Mouse (Mus musculus) ES-E14 (cell line): ENCODE data around the gene Slco1a5. TPM values are rescaled to one million over a fixed set of nuclear protein-coding genes. Genes with fewer than 3 reads are reported as not detected.
"Not testable (repeated sequence)": the region's sequence is repeated elsewhere in the genome, so short reads cannot be mapped to it uniquely, and the experiment has no call there.

ENCODE experiments used
- DNase-seq: peaks from one replicate; pipeline ENCODE4 v3.0.0-alpha.2; 2013; ENCODE audit warnings: low read depth, low spot score
- H3K27ac ChIP-seq: 2 replicates; pipeline ENCODE4 v1.5.1; 2012; ENCODE audit warnings: low read depth, mild to moderate bottlenecking, low read length, moderate library complexity, mixed read lengths; ENCODE audit not compliant: poor library complexity, insufficient read depth, severe bottlenecking
- H3K36me3 ChIP-seq: 2 replicates; pipeline ENCODE4 v1.6.1; 2012; ENCODE audit warnings: mild to moderate bottlenecking, low read length, moderate library complexity, mixed read lengths; ENCODE audit not compliant: control insufficient read depth, poor library complexity, insufficient read depth, severe bottlenecking
- H3K4me1 ChIP-seq, 2 experiments: fragments of 150-350 bp in 1 of 2; sonication (generic) in 1 of 2; 2 replicates each; pipeline ENCODE4 v1.6.1; 2012; ENCODE audit warnings: low read length in 2 of 2, mild to moderate bottlenecking in 1 of 2, mixed read lengths in 1 of 2; ENCODE audit not compliant: control insufficient read depth in 2 of 2, insufficient read depth in 2 of 2, poor library complexity in 1 of 2
- H3K4me3 ChIP-seq, 2 experiments: fragments of 150-350 bp in 1 of 2; sonication (generic) in 1 of 2; 2 replicates each; pipeline ENCODE4 v1.5.1; 2012; ENCODE audit warnings: low read length in 2 of 2, low read depth in 1 of 2, mild to moderate bottlenecking in 1 of 2, mixed read lengths in 1 of 2; ENCODE audit not compliant: insufficient read depth in 1 of 2, poor library complexity in 1 of 2, severe bottlenecking in 1 of 2
- H3K9ac ChIP-seq: 2 replicates; pipeline ENCODE4 v1.6.1; 2012; ENCODE audit warnings: low read depth, mild to moderate bottlenecking, low read length, mixed read lengths; ENCODE audit not compliant: poor library complexity, insufficient read depth, severe bottlenecking
- H3K9me3 ChIP-seq: fragments of 150-350 bp; sonication (generic); 2 replicates; pipeline ENCODE4 v1.6.1; 2012; ENCODE audit warnings: low read depth, mild to moderate bottlenecking, low read length; ENCODE audit not compliant: control insufficient read depth, insufficient read depth
- CHD2 ChIP-seq: IDR thresholded peaks from 2 replicates; pipeline ENCODE4 v1.6.1; 2014; ENCODE audit warnings: mild to moderate bottlenecking, low read depth, low read length, inconsistent platforms
- HCFC1 ChIP-seq: IDR thresholded peaks from 2 replicates; pipeline ENCODE4 v1.6.1; 2012; ENCODE audit warnings: low read length, inconsistent platforms, borderline replicate concordance; ENCODE audit not compliant: insufficient read depth
- MAFK ChIP-seq: IDR thresholded peaks from 2 replicates; pipeline ENCODE4 v1.6.1; 2014; ENCODE audit warnings: mild to moderate bottlenecking, low read depth, low read length, inconsistent platforms; ENCODE audit not compliant: insufficient read depth
- ZC3H11A ChIP-seq: IDR thresholded peaks from 2 replicates; pipeline ENCODE4 v1.6.1; 2012; ENCODE audit warnings: low read depth, mild to moderate bottlenecking, inconsistent platforms, low read length, borderline replicate concordance
- ZNF384 ChIP-seq: IDR thresholded peaks from 2 replicates; pipeline ENCODE4 v1.6.1; 2012; ENCODE audit warnings: low read depth, low read length, inconsistent platforms
- in situ Hi-C, 2 experiments: fragments of 600-800 bp; cut with MboI; formaldehyde crosslinking; loops; one replicate each; pipeline ENCODE4 v1.15.1; 2025; ENCODE audit warnings: low sequenced_read_pairs in 2 of 2, inconsistent platforms in 1 of 2; ENCODE audit not compliant: unreplicated experiment in 2 of 2
- total RNA-seq: library from RNA; depleted of rRNA; stranded (reverse); fragments of 300-350 nt; gene quantifications from 2 replicates; pipeline ENCODE4 v1.2.3, GENCODE M21; 2012

Slco1a5 gene
- total RNA-seq, 1 experiment, result 0.49 TPM

GRCm38 (mm10) chr6:142365742-142366472 lies 43.1 kb upstream of the Slco1a5 start:
- Histone ChIP-seq H3K4me1 (no peaks in the 10 kb centered on the region), H3K36me3 (peaks cover 25% of the 10 kb centered on the region), H3K9ac (no peak overlapping the region), H3K4me3 (no peak overlapping the region), H3K27ac (no peak overlapping the region), H3K9me3 (no peaks in the 10 kb centered on the region)
- TF ChIP-seq MAFK (no peak), HCFC1 (no peak), ZC3H11A (no peak), ZNF384 (no peak), CHD2 (no peak)
- DNase-seq, result no peak
- in situ Hi-C loops, result loop anchor here in 1 of 2 experiments (25.0 kb wide), 1 partner anchor 371 kb away; no protein-coding TSS in a partner anchor

GRCm38 (mm10) chr6:142363019-142363576 lies 40.3 kb upstream of the Slco1a5 start:
- no peak for DNase-seq
- in situ Hi-C loops, result loop anchor here in 1 of 2 experiments (25.0 kb wide), 1 partner anchor 374 kb away; no protein-coding TSS in a partner anchor

GRCm38 (mm10) chr6:142362036-142362435 lies 39.3 kb upstream of the Slco1a5 start:
- H3K4me1 ChIP-seq, result no peaks in the 10 kb centered on the region
- TF ChIP-seq ZNF384, result no peak
- no peak for TF ChIP-seq HCFC1
- TF ChIP-seq ZC3H11A, result no peak
- TF ChIP-seq CHD2, result no peak
- TF ChIP-seq MAFK, result no peak
- DNase-seq, result no peak
- H3K27ac ChIP-seq, result no peak overlapping the region
- no peak overlapping the region for H3K9ac ChIP-seq
- no peak overlapping the region for H3K4me3 ChIP-seq
- peaks cover 29% of the 10 kb centered on the region for H3K36me3 ChIP-seq
- in situ Hi-C loops, result loop anchor here in 1 of 2 experiments (25.0 kb wide), 1 partner anchor 375 kb away; no protein-coding TSS in a partner anchor
- no peaks in the 10 kb centered on the region for H3K9me3 ChIP-seq

More at GRCm38 (mm10) chr6:142363019-142363576, 40.3 kb upstream of the Slco1a5 start:
- Histone ChIP-seq H3K4me1 (no peaks in the 10 kb centered on the region), H3K4me3 (no peak overlapping the region), H3K36me3 (peaks cover 32% of the 10 kb centered on the region), H3K9ac (no peak overlapping the region), H3K9me3 (no peaks in the 10 kb centered on the region), H3K27ac (no peak overlapping the region)
- TF ChIP-seq MAFK, result no peak

GRCm38 (mm10) chr6:142357106-142357505 lies 34.3 kb upstream of the Slco1a5 start:
- Histone ChIP-seq H3K4me3 (no peak overlapping the region), H3K36me3 (peaks cover 13% of the 10 kb centered on the region), H3K4me1 (no peaks in the 10 kb centered on the region), H3K9ac (no peak overlapping the region), H3K27ac (no peak overlapping the region), H3K9me3 (no peaks in the 10 kb centered on the region)
- DNase-seq, result no peak
- in situ Hi-C loops, result loop anchor here in 1 of 2 experiments (25.0 kb wide), 1 partner anchor 380 kb away; no protein-coding TSS in a partner anchor
- no peak for TF ChIP-seq HCFC1
- no peak for TF ChIP-seq ZC3H11A
- TF ChIP-seq MAFK, result no peak

GRCm38 (mm10) chr6:142352099-142352498 lies 29.3 kb upstream of the Slco1a5 start:
- DNase-seq, H3K4me1 ChIP-seq, H3K36me3 ChIP-seq, H3K4me3 ChIP-seq, H3K9ac ChIP-seq, H3K27ac ChIP-seq, H3K9me3 ChIP-seq: not testable (repeated sequence)
- in situ Hi-C loops, result loop anchor here in 1 of 2 experiments (25.0 kb wide), 1 partner anchor 385 kb away; no protein-coding TSS in a partner anchor
